In genomic region chr1:150540267-150540666, GRCm38 (mm10) we compare ENCODE assay signal across 9 mouse cellular contexts.
DNase-seq lines count a peak whose midpoint lies in the region; ATAC-seq and TF ChIP-seq lines count a peak whose summit lies in the region.
"Had no signal": no experiment of that assay in that cellular context is flagged by ENCODE, and none has a peak within 500 bp of the region (broad histone marks: within the 10 kb centered on the region; RNA-seq: fewer than 3 reads in every experiment).

No protein-coding gene starts in this region.

- no peaks in the 10 kb centered on the region for H3K36me3 ChIP-seq in forebrain, embryonic 14.5 days (ENCODE audit: control insufficient read depth, insufficient read depth, low read length)
- H3K36me3 ChIP-seq in stomach, embryonic 16.5 days (ENCODE audit: control insufficient read depth, insufficient read depth, low read length), result no peaks in the 10 kb centered on the region
- H3K36me3 ChIP-seq: liver, embryonic 13.5 days had no signal

- no peaks in the 10 kb centered on the region for H3K9me3 ChIP-seq in forebrain, embryonic 14.5 days (replicated peaks; ENCODE audit: control insufficient read depth, low read length)
- no peaks in the 10 kb centered on the region for H3K9me3 ChIP-seq in stomach, embryonic 16.5 days (replicated peaks; ENCODE audit: control insufficient read depth, low read length)
- H3K9me3 ChIP-seq: liver, embryonic 13.5 days had no signal

- no peak overlapping the region for H3K9ac ChIP-seq in forebrain, embryonic 14.5 days (ENCODE audit: low read length)
- H3K9ac ChIP-seq in stomach, embryonic 16.5 days (ENCODE audit: low read length), result no peak overlapping the region
- H3K9ac ChIP-seq: liver, embryonic 13.5 days had no signal

- H3K27me3 ChIP-seq in forebrain, embryonic 14.5 days (replicated peaks; ENCODE audit: control insufficient read depth, insufficient read depth, low read length), result no peaks in the 10 kb centered on the region
- no peaks in the 10 kb centered on the region for H3K27me3 ChIP-seq in stomach, embryonic 16.5 days (ENCODE audit: control insufficient read depth, insufficient read depth, low read length)
- H3K27me3 ChIP-seq: liver, embryonic 13.5 days had no signal

- no peak overlapping the region for H3K4me2 ChIP-seq in forebrain, embryonic 14.5 days (ENCODE audit: low read length)
- H3K4me2 ChIP-seq in stomach, embryonic 16.5 days (ENCODE audit: low read depth, low read length), result no peak overlapping the region
- H3K4me2 ChIP-seq: liver, embryonic 13.5 days had no signal

- no peak overlapping the region for H3K27ac ChIP-seq in forebrain, embryonic 14.5 days (ENCODE audit: low read depth, low read length)
- H3K27ac ChIP-seq in stomach, embryonic 16.5 days (ENCODE audit: low read length), result no peak overlapping the region
- H3K27ac ChIP-seq: liver, embryonic 13.5 days had no signal

- WGBS in forebrain, embryonic 14.5 days, result 12% methylated on average over 5 of the region's 5 CpGs
- WGBS in stomach, embryonic 16.5 days, result 10% methylated on average over 5 of the region's 5 CpGs

- no peak overlapping the region for H3K4me3 ChIP-seq in forebrain, embryonic 14.5 days (ENCODE audit: low read depth, low read length)
- no peak overlapping the region for H3K4me3 ChIP-seq in stomach, embryonic 16.5 days (replicated peaks; ENCODE audit: low read length)
- H3K4me3 ChIP-seq: liver, embryonic 13.5 days had no signal

- H3K4me1 ChIP-seq in forebrain, embryonic 14.5 days (ENCODE audit: control insufficient read depth, insufficient read depth, low read length), result no peaks in the 10 kb centered on the region
- peaks cover 8% of the 10 kb centered on the region; the same call in 1 of the 2 replicates for H3K4me1 ChIP-seq in stomach, embryonic 16.5 days (ENCODE audit: control insufficient read depth, insufficient read depth, low read length)
- H3K4me1 ChIP-seq: liver, embryonic 13.5 days had no signal

- peak; percentile 4 to 6 for DNase-seq in left cerebral cortex, adult 18-20 months (ENCODE audit: low spot score in 2 of 2)
- DNase-seq in left cerebral cortex, adult 8-10 months (ENCODE audit: low spot score in 2 of 2), result no peak
- DNase-seq in brain, embryonic 14.5 days (ENCODE audit: low read depth), result peak; percentile 92
- peak; percentile 90 for DNase-seq in forebrain, embryonic 14.5 days (ENCODE audit: low spot score)
- DNase-seq in kidney, postnatal 10 days, result peak; percentile 55
- no peak for DNase-seq in thymus, postnatal 14 days
- DNase-seq: liver, embryonic 13.5 days had no signal

- no peak for TF ChIP-seq POLR2A in brain, embryonic 14.5 days (IDR thresholded peaks at IDR 0.05; ENCODE audit: borderline replicate concordance, extremely low read depth, insufficient read depth, insufficient read length, poor library complexity, severe bottlenecking)

- peak; percentile 92 for TF ChIP-seq CTCF in brain, embryonic 14.5 days (IDR thresholded peaks at IDR 0.05; ENCODE audit: borderline replicate concordance, extremely low read depth, insufficient read depth, insufficient read length)

- peak; percentile 93 for ATAC-seq in forebrain, embryonic 14.5 days
- 0 out of 2 replicates have a peak, but pooled peaks have one; percentile 63 for ATAC-seq in megakaryocyte-erythroid progenitor cell, adult 5-6 weeks (replicated peaks; ENCODE audit: low FRiP score, low TSS enrichment, poor library complexity, severe bottlenecking)
- ATAC-seq in stomach, embryonic 16.5 days (ENCODE audit: insufficient read depth, low FRiP score), result peak; percentile 66; the same call in 1 of the 2 replicates

Comparison
In these comparisons a context has a peak if more than half of its experiments do, and no peak if none do; other contexts are left out.
1. DNase-seq: peak in left cerebral cortex, adult 18-20 months (2 of 2), brain, embryonic 14.5 days (single experiment), forebrain, embryonic 14.5 days (single experiment) and kidney, postnatal 10 days (single experiment); none in left cerebral cortex, adult 8-10 months (0 of 2) and thymus, postnatal 14 days (single experiment).
2. Peak in every context shown above with its lines, with median percentiles within 50 percentile points of each other: ATAC-seq.